Mouse (Mus musculus): ENCODE data around the gene Fam120a. TPM values are rescaled to one million over a fixed set of nuclear protein-coding genes. Genes with fewer than 3 reads are reported as not detected.

Fam120a gene
- total and polyA plus RNA-seq, 2 experiments from 2014 or later: 10.3 to 76.3 TPM

DNA sequence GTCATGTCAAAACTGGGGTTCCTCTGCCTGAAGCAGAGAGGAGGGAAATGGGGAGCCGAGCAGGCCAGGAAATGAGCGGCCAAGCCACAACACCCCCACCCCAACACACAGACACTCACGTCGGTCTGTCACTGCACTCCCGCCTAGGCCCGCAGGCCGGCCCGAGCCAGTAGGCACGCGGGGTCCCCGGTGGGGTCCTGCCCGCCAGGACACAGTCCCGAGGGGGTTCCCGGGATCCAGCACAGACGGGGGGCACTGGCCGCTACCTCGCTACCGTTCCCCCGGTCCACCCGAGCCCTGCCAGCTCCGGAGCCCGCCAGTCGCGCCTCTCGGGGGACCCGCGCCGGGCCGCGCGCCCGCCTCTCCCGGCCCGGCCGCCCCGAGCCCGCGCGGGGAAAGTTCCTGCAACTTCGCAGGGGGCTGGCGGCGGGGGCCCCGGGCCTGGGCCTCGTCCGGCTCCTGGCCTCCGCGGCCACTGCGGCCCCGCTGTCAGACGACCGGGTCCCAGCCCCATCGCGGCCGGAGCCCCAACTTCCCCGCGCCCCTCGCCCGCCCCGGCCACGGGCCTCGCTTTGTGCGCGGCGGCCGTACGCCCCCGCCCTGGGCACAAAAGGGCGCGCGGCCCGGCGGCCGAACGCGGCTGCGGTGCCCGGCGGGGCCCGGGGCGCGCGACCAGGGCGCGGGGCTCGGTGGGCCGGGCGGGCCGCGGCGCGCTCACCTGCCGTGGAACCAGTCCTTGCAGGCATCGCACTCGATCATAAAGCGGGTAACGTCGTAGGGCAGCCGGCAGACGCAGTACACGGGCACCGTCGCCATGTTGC is 97.7 kb downstream of the Fam120a start:
- Histone ChIP-seq H3K9ac (replicated peaks; ENCODE audit: low read length) (peak overlapping the region; percentile 96), H3K36me3 (ENCODE audit: insufficient read depth, low read length) (no peaks in the 10 kb centered on the region), H3K4me3 (ENCODE audit: low read length) (peak overlapping the region; percentile 90), H3K27me3 (ENCODE audit: insufficient read depth, low read length) (no peaks in the 10 kb centered on the region), H3K4me2 (ENCODE audit: low read depth, low read length) (peak overlapping the region; percentile 93), H3K4me1 (ENCODE audit: insufficient read depth, low read length) (peaks cover 20% of the 10 kb centered on the region), H3K27ac (peak overlapping the region; percentile 88), H3K9me3 (ENCODE audit: low read length) (no peaks in the 10 kb centered on the region)
- DNase-seq (ENCODE audit: low spot score) (peak; percentile 54), ATAC-seq (peak; percentile 58)
- no peak for TF ChIP-seq CTCF (IDR thresholded peaks at IDR 0.05; ENCODE audit: low read depth)
- WGBS: under 1% methylated on average over 77 of the region's 102 CpGs

DNA sequence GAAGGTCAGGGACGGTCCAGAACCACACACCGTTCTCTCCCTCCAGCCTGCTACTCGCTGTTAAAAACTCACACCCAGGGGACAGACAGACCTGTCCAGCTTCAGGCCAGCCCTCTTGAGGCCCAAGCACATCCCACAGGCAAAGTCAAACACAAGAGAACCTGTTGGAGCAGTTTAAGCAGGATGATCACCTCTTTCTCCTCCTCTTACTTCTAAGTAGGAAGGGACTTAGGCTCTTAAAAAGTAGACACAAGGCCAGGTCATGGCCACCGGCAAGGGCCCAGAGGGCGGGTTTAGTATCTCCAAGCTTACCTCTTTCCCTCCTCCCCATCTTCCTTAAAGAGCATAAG is 98.2 kb downstream of the Fam120a start:
- ATAC-seq: no peak
- Histone ChIP-seq H3K4me3 (ENCODE audit: low read length) (peak overlapping the region; percentile 90), H3K9me3 (ENCODE audit: low read length) (no peaks in the 10 kb centered on the region), H3K27me3 (ENCODE audit: insufficient read depth, low read length) (no peaks in the 10 kb centered on the region), H3K27ac (peak overlapping the region; percentile 88), H3K9ac (replicated peaks; ENCODE audit: low read length) (peak overlapping the region; percentile 96), H3K36me3 (ENCODE audit: insufficient read depth, low read length) (no peaks in the 10 kb centered on the region), H3K4me1 (ENCODE audit: insufficient read depth, low read length) (peaks cover 24% of the 10 kb centered on the region), H3K4me2 (ENCODE audit: low read depth, low read length) (peak overlapping the region; percentile 93)
- TF ChIP-seq CTCF (IDR thresholded peaks at IDR 0.05; ENCODE audit: low read depth): no peak
- WGBS: 8% methylated on average over 5 of the region's 5 CpGs
- DNase-seq (ENCODE audit: low spot score): no peak

DNA sequence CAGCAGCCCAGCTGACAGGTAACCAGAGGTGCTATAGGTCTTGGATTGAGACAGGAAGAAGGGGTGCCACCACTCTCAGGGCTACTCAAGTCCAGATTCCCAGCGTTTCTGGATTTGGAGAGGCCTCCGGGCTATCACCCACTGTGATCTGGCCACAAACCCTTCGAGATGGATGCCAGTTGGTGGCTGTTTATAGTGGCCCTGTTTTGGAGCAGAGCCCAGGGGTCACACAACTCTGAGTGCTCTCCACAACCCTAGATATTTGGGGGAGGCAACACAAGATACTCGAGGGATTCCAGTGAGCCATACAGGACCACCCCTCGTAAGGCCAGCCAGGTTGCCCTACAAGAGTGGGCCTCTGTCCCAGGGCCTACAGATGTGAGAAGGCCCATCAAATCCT is 98.7 kb downstream of the Fam120a start:
- no peak for TF ChIP-seq CTCF (IDR thresholded peaks at IDR 0.05; ENCODE audit: low read depth)
- Histone ChIP-seq H3K36me3 (ENCODE audit: insufficient read depth, low read length) (no peaks in the 10 kb centered on the region), H3K4me1 (ENCODE audit: insufficient read depth, low read length) (peaks cover 24% of the 10 kb centered on the region), H3K27ac (peak overlapping the region; percentile 88; the same call in 1 of the 2 replicates), H3K27me3 (ENCODE audit: insufficient read depth, low read length) (no peaks in the 10 kb centered on the region), H3K9ac (replicated peaks; ENCODE audit: low read length) (0 out of 2 replicates have a peak overlapping the region, but pooled peaks have one; percentile 96), H3K9me3 (ENCODE audit: low read length) (no peaks in the 10 kb centered on the region), H3K4me3 (ENCODE audit: low read length) (peak overlapping the region; percentile 90), H3K4me2 (ENCODE audit: low read depth, low read length) (peak overlapping the region; percentile 93)
- DNase-seq (ENCODE audit: low spot score): no peak
- no peak for ATAC-seq
- 13% methylated on average over 5 of the region's 5 CpGs for WGBS

DNA sequence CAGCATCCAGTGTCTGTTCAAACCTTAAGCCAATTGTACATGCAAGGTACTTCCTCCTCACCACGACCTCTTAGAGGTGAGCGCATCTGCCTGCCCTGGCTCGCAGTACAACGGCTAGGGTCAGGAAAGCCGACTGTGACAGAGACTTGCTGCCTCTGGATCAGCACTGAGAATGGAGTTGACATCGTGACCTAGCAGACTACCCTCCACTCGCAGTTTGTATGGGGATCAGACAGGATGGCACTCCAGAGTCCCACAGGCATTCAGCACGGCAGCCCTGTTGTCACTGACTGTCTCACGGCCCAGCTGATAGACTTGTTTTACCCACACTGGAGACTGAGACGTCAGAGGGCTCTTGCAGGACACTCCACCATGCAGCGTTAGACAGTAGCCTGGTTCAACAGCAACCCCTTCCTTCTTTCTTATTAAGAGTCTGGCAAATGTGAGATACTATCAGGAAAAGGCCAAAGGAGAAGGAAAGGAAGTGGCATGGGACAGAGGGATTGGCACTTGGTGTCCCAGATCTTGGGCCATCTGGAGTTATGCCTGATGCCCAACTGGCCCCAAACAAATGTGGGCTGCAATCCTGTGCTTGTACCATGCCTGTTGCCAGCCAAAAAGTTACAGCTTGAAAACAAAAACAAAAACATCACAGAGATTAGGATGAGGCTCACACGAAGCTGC is 103.0 kb downstream of the Fam120a start:
- DNase-seq (ENCODE audit: low spot score) (no peak), ATAC-seq (no peak)
- Histone ChIP-seq H3K27me3 (ENCODE audit: insufficient read depth, low read length) (no peaks in the 10 kb centered on the region), H3K36me3 (ENCODE audit: insufficient read depth, low read length) (no peaks in the 10 kb centered on the region), H3K4me2 (ENCODE audit: low read depth, low read length) (no peak overlapping the region), H3K4me3 (ENCODE audit: low read length) (no peak overlapping the region), H3K4me1 (ENCODE audit: insufficient read depth, low read length) (peaks cover 17% of the 10 kb centered on the region), H3K9me3 (ENCODE audit: low read length) (no peaks in the 10 kb centered on the region), H3K9ac (replicated peaks; ENCODE audit: low read length) (no peak overlapping the region), H3K27ac (0 out of 2 replicates have a peak overlapping the region, but pooled peaks have one; percentile 20)
- no peak for TF ChIP-seq CTCF (IDR thresholded peaks at IDR 0.05; ENCODE audit: low read depth)
- 62% methylated on average over 12 of the region's 12 CpGs for WGBS

DNA sequence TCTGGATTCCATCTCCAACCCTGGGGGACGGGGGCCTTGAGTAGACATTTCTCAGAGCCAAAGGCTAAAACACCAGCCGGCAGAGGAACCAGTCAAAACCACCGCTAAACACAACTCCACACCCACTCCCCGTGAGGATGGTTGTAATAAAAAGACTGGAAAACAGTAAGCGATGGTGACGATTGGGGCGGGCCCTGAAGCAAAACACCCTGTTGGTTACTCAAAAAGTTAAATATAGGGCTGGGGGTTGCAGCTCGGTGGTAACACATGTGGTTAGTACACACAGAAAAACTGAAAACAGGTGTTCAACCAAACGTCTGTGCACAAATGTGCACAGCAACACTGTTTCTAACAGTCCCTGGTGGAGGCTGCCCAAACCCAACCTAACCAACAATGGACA is 104.3 kb downstream of the Fam120a start:
- no peaks in the 10 kb centered on the region for H3K27me3 ChIP-seq (ENCODE audit: insufficient read depth, low read length)
- H3K4me2 ChIP-seq (ENCODE audit: low read depth, low read length): no peak overlapping the region
- ATAC-seq (no peak), DNase-seq (ENCODE audit: low spot score) (no peak)
- H3K9me3 ChIP-seq (ENCODE audit: low read length): no peaks in the 10 kb centered on the region
- no peak overlapping the region for H3K9ac ChIP-seq (replicated peaks; ENCODE audit: low read length)
- H3K36me3 ChIP-seq (ENCODE audit: insufficient read depth, low read length): no peaks in the 10 kb centered on the region
- H3K27ac ChIP-seq: no peak overlapping the region
- no peak for TF ChIP-seq CTCF (IDR thresholded peaks at IDR 0.05; ENCODE audit: low read depth)
- H3K4me1 ChIP-seq (ENCODE audit: insufficient read depth, low read length): peaks cover 5% of the 10 kb centered on the region
- H3K4me3 ChIP-seq (ENCODE audit: low read length): no peak overlapping the region
- 74% methylated on average over 9 of the region's 9 CpGs for WGBS

DNA sequence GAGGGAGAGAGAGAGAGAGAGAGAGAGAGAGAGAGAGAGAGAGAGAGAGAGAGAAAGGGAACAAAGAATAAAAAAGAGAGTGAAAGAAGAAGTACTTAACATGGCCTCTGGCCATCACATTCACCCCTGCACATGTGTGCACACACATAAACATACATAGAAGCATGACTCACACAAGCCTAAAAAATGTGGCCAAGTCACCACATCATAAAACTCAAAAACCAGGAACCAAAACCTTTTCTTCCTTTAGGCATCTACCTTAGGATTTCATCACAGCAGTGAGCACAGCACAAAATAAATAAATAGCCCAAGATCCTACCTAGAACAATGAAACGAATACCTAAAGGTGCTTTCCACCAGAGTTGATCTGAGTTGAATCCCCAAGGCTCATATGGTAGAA is 105.9 kb downstream of the Fam120a start:
- H3K27me3 ChIP-seq (ENCODE audit: insufficient read depth, low read length): no peaks in the 10 kb centered on the region
- H3K4me1 ChIP-seq (ENCODE audit: insufficient read depth, low read length): peaks cover 9% of the 10 kb centered on the region; the same call in 1 of the 2 replicates
- H3K9me3 ChIP-seq (ENCODE audit: low read length): no peaks in the 10 kb centered on the region
- H3K36me3 ChIP-seq (ENCODE audit: insufficient read depth, low read length): no peaks in the 10 kb centered on the region
- no peak overlapping the region for H3K9ac ChIP-seq (replicated peaks; ENCODE audit: low read length)
- 94% methylated on average over 1 of the region's 1 CpGs for WGBS
- H3K4me2 ChIP-seq (ENCODE audit: low read depth, low read length): no peak overlapping the region
- TF ChIP-seq CTCF (IDR thresholded peaks at IDR 0.05; ENCODE audit: low read depth): no peak
- no peak overlapping the region for H3K4me3 ChIP-seq (ENCODE audit: low read length)
- DNase-seq (ENCODE audit: low spot score): no peak
- H3K27ac ChIP-seq: no peak overlapping the region
- ATAC-seq: no peak

All from hindbrain, postnatal 0 days (tissue).